Mouse (Mus musculus) cortical plate, adult 2 months (tissue): ENCODE data around the gene Atp2b2.

ENCODE experiments used
- CTCF ChIP-seq: fragments of 200-500 bp; IDR thresholded peaks from 2 replicates; pipeline ENCODE4 v1.5.1; 2011; ENCODE audit warnings: mild to moderate bottlenecking, control low read depth, low read length; ENCODE audit not compliant: insufficient read depth; ENCODE audit errors: extremely low read depth
- POLR2A ChIP-seq: fragments of 200-500 bp; IDR thresholded peaks from 2 replicates; pipeline ENCODE4 v1.6.1; 2011; ENCODE audit warnings: mild to moderate bottlenecking, low read length, control low read depth; ENCODE audit not compliant: insufficient read depth; ENCODE audit errors: extremely low read depth

DNA sequence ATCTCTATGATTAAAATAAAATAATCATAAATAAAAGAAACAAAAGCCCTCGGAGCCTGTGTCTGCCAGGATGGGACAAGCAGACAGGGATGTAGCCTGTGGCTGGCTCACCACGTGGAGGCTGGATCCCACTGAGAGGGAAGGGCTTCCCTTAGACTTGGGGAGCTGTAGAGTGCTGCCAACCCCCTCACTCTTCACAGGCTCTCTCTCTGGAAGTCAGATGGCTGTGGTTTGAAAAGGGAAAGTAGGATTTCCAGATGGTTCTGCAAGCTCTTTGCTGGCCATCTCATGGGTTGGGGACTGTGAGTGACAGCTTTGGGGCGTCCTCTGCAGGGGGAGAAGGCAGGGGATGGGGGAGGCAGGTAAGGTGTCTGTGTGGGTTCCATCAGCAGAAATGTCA lies 163.0 kb downstream of the Atp2b2 start:
- TF ChIP-seq CTCF (no peak), POLR2A (no peak)
